Mouse (Mus musculus) thymus, postnatal 10 days (tissue): ENCODE measurements around the gene Fbf1.
"Not testable (repeated sequence)": the region's sequence is repeated elsewhere in the genome, so short reads cannot be mapped to it uniquely, and the experiment has no call there.

Experiments used
- DNase-seq, 2 experiments: peaks; one replicate each; pipeline ENCODE4 v3.0.0; 2021; ENCODE audit warnings: low spot score in 2 of 2

Fbf1 gene

GRCm38 (mm10) chr11:116133497-116133896, 34.5 kb downstream of the Fbf1 start:
- DNase-seq: no peak

DNA sequence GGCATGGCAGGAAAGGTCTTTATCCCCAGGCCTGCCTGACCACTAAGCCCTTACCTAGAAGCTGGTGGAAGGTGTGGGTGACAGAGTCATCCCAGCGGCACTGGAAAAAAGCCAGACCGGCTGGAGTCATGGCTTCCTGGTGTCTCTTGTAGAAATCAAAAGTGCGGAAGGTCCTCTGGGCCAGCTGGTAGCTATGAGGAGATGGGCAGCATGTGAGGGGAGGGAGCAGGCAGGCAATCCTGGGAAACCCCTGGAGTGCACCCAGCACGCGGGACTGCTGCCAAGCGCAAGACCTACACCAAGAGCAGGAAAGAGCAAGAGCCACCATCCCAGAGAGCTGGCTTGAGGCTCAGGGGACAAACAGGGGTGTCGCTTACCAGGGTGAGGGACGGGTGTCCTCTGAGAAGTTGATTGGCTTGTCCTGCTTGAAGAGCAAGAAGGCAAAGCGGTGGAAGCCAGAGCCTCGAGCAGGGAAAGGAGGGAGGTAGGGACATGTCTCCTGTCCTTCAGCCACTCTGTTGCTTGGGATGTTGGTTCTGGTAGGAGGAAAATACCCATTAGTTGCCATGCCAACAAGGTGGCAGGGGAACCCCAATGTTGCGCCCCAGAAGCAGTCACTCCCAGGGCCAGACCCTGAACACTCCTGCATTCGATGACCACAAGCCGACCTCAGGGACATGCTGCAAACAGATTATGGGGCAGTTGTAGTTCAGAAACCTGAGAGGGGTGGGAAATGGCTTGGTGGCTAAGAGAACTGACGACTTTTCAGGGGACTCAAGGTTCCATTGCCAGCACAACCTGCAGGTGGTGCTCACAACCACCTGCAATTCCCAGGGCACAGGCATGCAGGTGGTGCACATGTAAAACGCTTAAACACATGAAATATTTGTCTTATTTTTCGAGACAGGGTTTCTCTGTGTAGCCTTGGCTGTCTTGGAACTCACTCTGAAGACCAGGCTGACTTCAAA, 35.3 kb downstream of the Fbf1 start:
- DNase-seq: no peak

GRCm38 (mm10) chr11:116131349-116132170, 36.4 kb downstream of the Fbf1 start:
- no peak for DNase-seq

DNA sequence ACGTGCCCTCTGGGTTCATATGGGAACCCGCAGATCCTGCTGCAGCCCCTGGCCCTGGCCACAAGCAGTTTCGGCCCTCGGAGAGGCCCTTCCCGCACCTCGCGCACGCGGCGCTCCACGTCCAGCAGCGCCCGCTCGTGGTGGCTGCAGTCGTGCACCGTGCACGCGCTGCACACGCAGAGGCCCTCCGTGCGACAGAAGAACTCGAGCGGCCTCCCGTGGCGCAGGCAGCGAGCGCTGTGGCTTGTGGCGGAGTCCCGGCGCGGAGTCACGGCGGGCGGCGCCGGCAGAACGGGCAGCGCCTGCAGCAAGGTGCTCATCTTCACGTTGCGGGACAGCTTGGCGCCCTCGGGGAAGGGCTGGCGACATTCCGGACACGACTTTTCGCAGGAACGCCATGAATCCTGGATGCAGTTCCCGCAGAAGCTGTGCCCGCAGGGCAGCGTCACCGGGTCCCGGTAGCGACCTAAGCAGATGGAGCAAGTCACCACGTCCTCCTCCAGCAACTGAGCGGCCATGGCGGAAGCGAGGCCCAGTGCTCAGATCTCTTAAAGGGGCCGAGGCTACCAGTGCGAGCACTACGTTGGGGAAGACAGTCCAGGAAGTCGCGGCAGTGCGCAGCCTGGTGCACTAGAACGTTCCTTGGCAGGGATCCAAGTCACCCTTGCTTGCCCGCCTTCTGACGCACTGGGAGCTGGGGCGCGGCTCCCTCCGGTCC, 37.3 kb downstream of the Fbf1 start, which contains the start of gene Trim65:
TSS of gene Trim65 (minus strand) at position 641 of the 718 bp plus-strand sequence.
- DNase-seq: peak; percentile 81 to 85

- DNase-seq: peak in 1 of 2 experiments; percentile 34
Measured at GRCm38 (mm10) chr11:116129993-116130487, 37.9 kb downstream of the Fbf1 start.

DNA sequence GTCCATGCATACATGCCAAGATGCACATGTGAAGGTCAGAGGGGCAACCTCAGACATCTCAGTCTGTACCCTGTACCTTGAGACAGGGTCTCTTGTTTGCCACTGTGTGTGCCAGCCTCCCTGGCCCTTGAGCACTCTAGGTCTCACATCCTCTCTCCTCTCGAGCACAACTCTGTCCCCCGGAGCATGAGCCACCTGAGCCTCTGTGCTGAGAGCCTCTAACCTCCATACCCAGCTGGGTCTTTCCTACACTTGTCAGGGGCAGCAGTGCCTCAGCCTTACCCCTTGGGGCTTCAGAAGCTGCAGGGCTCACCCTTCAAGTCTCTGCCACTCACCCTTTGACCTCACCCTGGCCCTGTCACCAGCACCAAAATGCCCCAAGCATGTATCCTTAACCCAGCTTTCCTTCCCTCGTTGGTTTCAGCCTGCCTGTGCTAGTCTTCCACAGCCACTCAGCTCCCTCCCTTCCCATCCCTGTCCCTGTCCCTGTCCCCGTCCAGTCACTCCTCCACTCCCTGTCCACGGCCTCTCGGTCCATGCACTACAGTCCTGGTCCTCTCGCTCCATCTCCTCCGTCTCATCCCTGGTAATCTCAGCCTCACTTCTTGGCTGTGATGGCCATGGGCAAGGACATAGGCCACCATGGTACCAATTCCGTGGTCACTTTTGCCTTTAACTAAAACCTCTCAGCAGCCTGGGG, 38.7 kb downstream of the Fbf1 start:
- no peak for DNase-seq

DNA sequence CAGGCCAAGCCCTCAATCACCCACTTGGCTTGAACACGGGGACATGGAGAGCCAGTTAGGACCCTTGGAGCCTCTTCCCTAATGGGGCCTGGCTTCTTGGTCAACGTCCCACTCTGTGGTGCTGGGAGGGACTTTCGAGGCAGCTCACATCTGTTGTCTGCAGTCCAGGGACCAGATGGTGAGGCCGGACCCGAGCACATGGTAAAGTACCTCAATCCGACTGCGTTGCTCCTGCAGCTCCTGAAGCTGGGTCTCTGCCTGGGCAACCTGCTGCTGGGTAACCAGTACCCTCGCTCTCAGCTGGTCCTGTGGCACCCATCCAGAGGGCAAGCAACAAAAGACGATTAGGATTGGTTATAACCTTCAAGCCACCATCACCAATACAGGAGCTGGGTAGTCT, 40.0 kb downstream of the Fbf1 start:
- DNase-seq: no peak

DNA sequence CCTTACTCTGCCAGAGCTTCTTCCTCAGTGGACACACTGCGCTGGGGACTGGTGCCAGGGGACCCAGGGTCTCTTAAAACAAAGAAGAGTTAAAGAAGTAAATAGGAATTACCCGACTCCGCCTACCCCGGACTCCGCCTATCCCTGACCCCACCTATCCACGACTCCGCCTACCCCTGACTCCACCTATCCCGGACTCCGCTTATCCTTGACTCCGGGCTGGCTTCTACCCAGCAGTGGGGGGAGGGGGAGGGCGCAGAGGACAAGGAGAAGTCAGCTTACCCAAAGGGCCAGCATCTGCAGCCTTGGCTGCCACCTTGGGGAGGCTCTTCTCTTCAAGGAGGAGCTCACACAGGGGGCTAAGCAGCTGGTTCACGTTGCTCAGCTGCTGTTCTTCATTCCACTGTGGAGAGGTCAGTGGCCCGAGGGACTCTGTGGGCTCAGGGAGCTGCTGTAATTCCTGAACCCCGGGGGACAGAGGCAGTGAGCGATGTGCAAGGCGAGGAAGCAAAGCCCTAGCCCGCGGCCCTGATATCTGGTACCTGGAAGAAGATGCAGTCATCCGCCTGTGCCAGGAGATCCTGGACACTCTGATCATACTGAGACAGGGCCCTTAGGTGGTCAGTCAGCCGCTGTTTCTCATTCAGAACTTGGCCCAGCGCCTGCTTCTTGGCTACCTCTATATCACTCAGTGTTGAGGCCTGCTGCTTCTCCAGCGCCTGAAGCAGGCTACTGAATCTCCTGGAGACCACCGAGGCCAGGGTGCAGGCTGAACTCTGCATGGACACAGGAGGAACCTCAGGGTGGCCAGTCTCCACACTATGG, 40.6 kb downstream of the Fbf1 start, which contains the start of gene Trim47:
TSS of gene Trim47 (minus strand) at position 55 of the 825 bp plus-strand sequence.
- no peak for DNase-seq

- DNase-seq: no peak
Measured at GRCm38 (mm10) chr11:116126261-116126660, 41.7 kb downstream of the Fbf1 start.

DNA sequence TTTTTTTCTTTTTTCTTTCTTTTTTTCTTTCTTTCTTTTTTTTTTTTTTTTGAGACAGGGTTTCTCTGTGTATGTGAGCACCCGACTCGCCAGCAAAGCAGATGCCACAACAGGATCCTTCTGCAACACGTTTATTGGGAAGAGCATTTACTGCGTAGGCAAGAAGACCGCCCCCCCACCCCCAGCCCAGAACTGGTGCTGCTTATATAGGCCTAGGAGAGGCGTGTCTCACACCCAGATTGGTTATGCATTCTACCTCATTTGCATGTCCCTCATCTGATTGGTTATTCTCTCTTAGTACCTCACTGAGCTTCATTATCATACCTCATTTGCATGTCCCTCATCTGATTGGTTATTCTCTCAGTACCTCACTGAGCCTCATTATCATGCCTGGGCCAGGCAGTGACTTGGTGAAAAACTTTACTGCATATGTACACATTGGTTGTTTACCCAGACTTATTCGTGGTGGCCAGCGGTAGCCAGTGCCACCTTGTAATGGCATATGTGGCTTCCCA, 46.2 kb downstream of the Fbf1 start:
- not testable (repeated sequence) for DNase-seq

DNA sequence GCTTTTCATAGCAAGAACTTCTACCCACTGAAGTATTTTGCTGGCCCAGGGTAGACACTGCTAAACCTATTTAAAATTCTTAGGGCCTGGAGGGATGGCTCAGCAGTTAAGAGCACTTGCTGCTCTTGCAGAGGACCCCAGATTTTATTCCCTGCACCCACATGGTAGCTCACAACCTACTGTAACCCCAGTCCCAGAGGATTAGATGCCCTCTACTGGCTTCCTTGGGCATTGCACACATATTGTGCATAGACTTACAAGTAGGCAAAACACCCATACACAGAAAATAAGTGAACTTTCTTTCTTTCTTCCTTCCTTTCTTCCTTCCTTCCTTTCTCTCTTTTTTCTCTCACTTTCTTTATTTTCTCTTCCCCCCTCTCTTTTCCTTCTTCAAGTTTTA, 50.1 kb downstream of the Fbf1 start:
- no peak for DNase-seq

GRCm38 (mm10) chr11:116117241-116117640, 50.7 kb downstream of the Fbf1 start:
- no peak for DNase-seq

DNA sequence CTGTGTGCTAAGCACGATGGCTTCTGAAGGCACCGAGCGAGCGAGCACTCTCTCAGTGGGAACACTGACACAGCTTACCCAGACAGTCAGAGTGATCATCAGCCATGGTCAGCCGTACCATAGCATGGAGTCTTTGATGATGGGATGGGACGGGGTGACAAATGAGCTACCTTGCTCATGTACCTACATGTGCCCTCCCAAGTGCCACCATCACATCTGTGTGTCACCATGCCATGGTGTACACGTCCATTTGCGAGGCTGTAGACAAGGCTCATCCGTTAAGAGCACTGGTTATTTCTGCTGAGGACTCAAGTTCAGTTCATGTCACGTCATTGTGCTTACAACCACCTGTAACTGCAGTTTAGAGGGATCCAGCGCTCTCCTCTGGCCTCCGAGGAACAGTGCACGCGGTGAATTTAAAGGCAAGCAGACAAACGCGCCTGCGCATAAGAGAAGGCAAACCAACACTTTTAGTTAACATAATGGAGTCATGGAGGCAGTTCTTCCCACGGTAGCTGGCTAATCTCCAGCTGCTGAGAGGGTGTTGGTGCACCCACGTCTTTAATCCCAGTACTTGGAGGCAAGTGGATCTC, 56.3 kb downstream of the Fbf1 start:
- DNase-seq: no peak

- no peak for DNase-seq
Measured at GRCm38 (mm10) chr11:116111067-116111466, 56.9 kb downstream of the Fbf1 start.

DNA sequence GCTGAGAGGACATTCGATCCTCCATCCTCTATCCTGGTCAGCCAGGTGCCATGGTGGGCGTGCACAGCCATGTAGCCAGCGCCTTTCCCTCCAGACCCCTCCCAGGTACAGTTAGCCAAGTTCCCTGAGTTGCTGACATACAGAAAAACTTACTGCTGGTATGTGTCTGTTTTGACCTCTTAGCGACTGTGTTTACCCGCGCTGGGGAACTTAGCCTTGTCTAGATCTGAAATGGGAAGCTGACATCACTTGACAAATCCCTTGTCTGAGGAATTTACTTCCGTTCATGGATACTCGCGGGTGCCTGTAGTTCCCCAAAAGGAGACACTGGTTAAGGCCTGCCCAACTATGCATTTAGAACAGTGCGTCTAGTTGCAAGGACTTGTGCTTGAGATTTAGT, 57.4 kb downstream of the Fbf1 start:
- no peak for DNase-seq

DNA sequence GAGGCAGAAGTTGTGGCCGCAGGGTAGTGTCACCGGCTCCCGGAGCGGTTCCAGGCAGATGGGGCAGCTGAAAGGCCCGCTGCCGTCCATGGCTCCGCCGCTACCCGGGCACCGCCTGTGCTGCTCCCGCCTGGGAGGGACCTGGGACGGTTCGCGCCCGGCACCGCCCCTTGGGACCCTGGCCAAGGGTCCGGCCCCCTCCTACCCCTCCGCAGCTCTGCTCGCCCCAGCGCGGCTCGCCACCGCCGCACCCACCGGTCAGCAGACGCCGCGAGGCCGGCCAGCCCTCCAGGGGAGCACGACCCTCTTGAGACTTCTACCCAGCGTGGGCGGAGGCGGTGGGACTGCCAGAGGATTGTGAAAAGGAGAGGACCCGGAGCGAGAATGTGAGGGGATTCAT, 57.8 kb downstream of the Fbf1 start:
- DNase-seq: no peak

- no peak for DNase-seq
Measured at GRCm38 (mm10) chr11:116109441-116110081, 58.4 kb downstream of the Fbf1 start.

DNA sequence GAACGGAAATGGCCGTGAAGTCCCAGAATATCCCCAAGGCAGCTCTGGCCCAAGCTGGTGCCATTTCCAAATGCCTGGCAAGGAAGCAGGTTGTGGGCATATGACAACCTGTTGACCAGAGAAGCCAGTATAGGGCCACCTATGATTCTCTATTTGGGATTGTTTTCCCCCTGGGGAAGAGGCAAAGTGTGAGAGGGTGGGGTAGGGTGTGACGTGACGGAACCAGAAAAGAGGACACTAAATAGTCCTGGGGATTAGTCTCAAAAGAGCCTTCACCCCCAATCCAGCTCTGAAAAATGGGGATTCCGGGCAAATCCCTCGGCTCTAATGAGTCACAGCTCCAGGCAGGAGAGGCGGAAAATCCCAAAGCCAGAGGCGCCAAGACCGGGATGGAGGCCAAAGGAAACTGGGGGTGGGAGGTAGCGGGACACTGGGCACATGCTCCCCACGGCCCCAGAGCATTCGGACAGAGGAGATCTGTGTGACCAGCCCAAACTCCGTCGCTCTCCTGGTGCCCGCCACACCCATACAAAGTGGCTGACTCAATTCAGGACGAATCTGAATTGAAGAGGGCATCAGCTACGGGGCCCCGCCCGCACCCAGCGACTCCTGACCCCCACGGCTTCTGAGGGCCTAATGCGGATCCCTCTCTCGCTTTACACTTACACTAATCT, 59.4 kb downstream of the Fbf1 start:
- DNase-seq: no peak
